Mouse (Mus musculus): ENCODE data around the gene Foxq1. TPM values are rescaled to one million over a fixed set of nuclear protein-coding genes. Genes with fewer than 3 reads are reported as not detected.

Foxq1 gene
- polyA plus RNA-seq, 2 experiments, result 2.5 to 2.9 TPM

- no peak for ATAC-seq (ENCODE audit: low FRiP score, low read depth)
- Histone ChIP-seq H3K9me3 (ENCODE audit: control insufficient read depth, low read length) (no peaks in the 10 kb centered on the region), H3K4me2 (replicated peaks; ENCODE audit: low read depth, low read length, severe bottlenecking) (no peak overlapping the region), H3K27me3 (ENCODE audit: control insufficient read depth, insufficient read depth, low read length) (no peaks in the 10 kb centered on the region), H3K4me3 (replicated peaks; ENCODE audit: low read length) (no peak overlapping the region), H3K9ac (ENCODE audit: low read depth, low read length, severe bottlenecking) (no peak overlapping the region), H3K4me1 (ENCODE audit: control insufficient read depth, insufficient read depth, low read length) (no peaks in the 10 kb centered on the region), H3K36me3 (ENCODE audit: control insufficient read depth, insufficient read depth, low read length) (no peaks in the 10 kb centered on the region), H3K27ac (replicated peaks; ENCODE audit: low read depth, low read length) (no peak overlapping the region)
- 86% methylated on average over 4 of the region's 4 CpGs for WGBS
- DNase-seq (ENCODE audit: low spot score), result no peak
- TF ChIP-seq POLR2A (IDR thresholded peaks at IDR 0.05; ENCODE audit: borderline replicate concordance, extremely low read depth, insufficient read depth, insufficient read length), result no peak
Observed at GRCm38 (mm10) chr13:31524976-31525375, 31.0 kb upstream of the Foxq1 start.

- no peak for DNase-seq (ENCODE audit: low spot score)
Observed at GRCm38 (mm10) chr13:31531186-31531585, 24.7 kb upstream of the Foxq1 start.

GRCm38 (mm10) chr13:31531651-31532061 lies 24.3 kb upstream of the Foxq1 start:
- 50% methylated on average over 8 of the region's 8 CpGs for WGBS
- ATAC-seq (ENCODE audit: low FRiP score, low read depth), result no peak

More at GRCm38 (mm10) chr13:31531186-31531585, 24.7 kb upstream of the Foxq1 start:
- no peak overlapping the region for H3K9ac ChIP-seq (ENCODE audit: low read depth, low read length, severe bottlenecking)
- no peaks in the 10 kb centered on the region for H3K4me1 ChIP-seq (ENCODE audit: control insufficient read depth, insufficient read depth, low read length)
- no peak overlapping the region for H3K27ac ChIP-seq (replicated peaks; ENCODE audit: low read depth, low read length)
- H3K27me3 ChIP-seq (ENCODE audit: control insufficient read depth, insufficient read depth, low read length), result no peaks in the 10 kb centered on the region
- H3K36me3 ChIP-seq (ENCODE audit: control insufficient read depth, insufficient read depth, low read length), result no peaks in the 10 kb centered on the region
- H3K9me3 ChIP-seq (ENCODE audit: control insufficient read depth, low read length), result no peaks in the 10 kb centered on the region
- no peak for ATAC-seq (ENCODE audit: low FRiP score, low read depth)
- no peak overlapping the region for H3K4me3 ChIP-seq (replicated peaks; ENCODE audit: low read length)
- 87% methylated on average over 5 of the region's 5 CpGs for WGBS
- no peak overlapping the region for H3K4me2 ChIP-seq (replicated peaks; ENCODE audit: low read depth, low read length, severe bottlenecking)
- no peak for TF ChIP-seq POLR2A (IDR thresholded peaks at IDR 0.05; ENCODE audit: borderline replicate concordance, extremely low read depth, insufficient read depth, insufficient read length)

GRCm38 (mm10) chr13:31534726-31535125 lies 21.2 kb upstream of the Foxq1 start:
- Histone ChIP-seq H3K9ac (ENCODE audit: low read depth, low read length, severe bottlenecking) (no peak overlapping the region), H3K27ac (replicated peaks; ENCODE audit: low read depth, low read length) (no peak overlapping the region), H3K4me2 (replicated peaks; ENCODE audit: low read depth, low read length, severe bottlenecking) (no peak overlapping the region), H3K36me3 (ENCODE audit: control insufficient read depth, insufficient read depth, low read length) (no peaks in the 10 kb centered on the region), H3K27me3 (ENCODE audit: control insufficient read depth, insufficient read depth, low read length) (no peaks in the 10 kb centered on the region), H3K9me3 (ENCODE audit: control insufficient read depth, low read length) (no peaks in the 10 kb centered on the region), H3K4me1 (ENCODE audit: control insufficient read depth, insufficient read depth, low read length) (no peaks in the 10 kb centered on the region), H3K4me3 (replicated peaks; ENCODE audit: low read length) (no peak overlapping the region)
- DNase-seq (ENCODE audit: low spot score), result no peak
- TF ChIP-seq POLR2A (IDR thresholded peaks at IDR 0.05; ENCODE audit: borderline replicate concordance, extremely low read depth, insufficient read depth, insufficient read length), result no peak
- no peak for ATAC-seq (ENCODE audit: low FRiP score, low read depth)
- 88% methylated on average over 4 of the region's 4 CpGs for WGBS

More at GRCm38 (mm10) chr13:31531651-31532061, 24.3 kb upstream of the Foxq1 start:
- no peak overlapping the region for H3K4me3 ChIP-seq (replicated peaks; ENCODE audit: low read length)
- H3K9me3 ChIP-seq (ENCODE audit: control insufficient read depth, low read length), result no peaks in the 10 kb centered on the region
- no peak for TF ChIP-seq POLR2A (IDR thresholded peaks at IDR 0.05; ENCODE audit: borderline replicate concordance, extremely low read depth, insufficient read depth, insufficient read length)
- no peak overlapping the region for H3K9ac ChIP-seq (ENCODE audit: low read depth, low read length, severe bottlenecking)
- H3K27ac ChIP-seq (replicated peaks; ENCODE audit: low read depth, low read length), result no peak overlapping the region
- H3K4me1 ChIP-seq (ENCODE audit: control insufficient read depth, insufficient read depth, low read length), result no peaks in the 10 kb centered on the region
- no peak overlapping the region for H3K4me2 ChIP-seq (replicated peaks; ENCODE audit: low read depth, low read length, severe bottlenecking)
- no peaks in the 10 kb centered on the region for H3K36me3 ChIP-seq (ENCODE audit: control insufficient read depth, insufficient read depth, low read length)
- no peak for DNase-seq (ENCODE audit: low spot score)
- no peaks in the 10 kb centered on the region for H3K27me3 ChIP-seq (ENCODE audit: control insufficient read depth, insufficient read depth, low read length)

- 89% methylated on average over 5 of the region's 5 CpGs for WGBS
Observed at GRCm38 (mm10) chr13:31543021-31543420, 12.9 kb upstream of the Foxq1 start.

GRCm38 (mm10) chr13:31546784-31547183 lies 9.2 kb upstream of the Foxq1 start:
- H3K4me1 ChIP-seq (ENCODE audit: control insufficient read depth, insufficient read depth, low read length), result no peaks in the 10 kb centered on the region
- no peaks in the 10 kb centered on the region for H3K27me3 ChIP-seq (ENCODE audit: control insufficient read depth, insufficient read depth, low read length)
- no peaks in the 10 kb centered on the region for H3K9me3 ChIP-seq (ENCODE audit: control insufficient read depth, low read length)
- 72% methylated on average over 2 of the region's 2 CpGs for WGBS
- no peak overlapping the region for H3K4me3 ChIP-seq (replicated peaks; ENCODE audit: low read length)
- no peak for ATAC-seq (ENCODE audit: low FRiP score, low read depth)
- no peak overlapping the region for H3K9ac ChIP-seq (ENCODE audit: low read depth, low read length, severe bottlenecking)
- TF ChIP-seq POLR2A (IDR thresholded peaks at IDR 0.05; ENCODE audit: borderline replicate concordance, extremely low read depth, insufficient read depth, insufficient read length), result no peak
- H3K36me3 ChIP-seq (ENCODE audit: control insufficient read depth, insufficient read depth, low read length), result no peaks in the 10 kb centered on the region
- H3K4me2 ChIP-seq (replicated peaks; ENCODE audit: low read depth, low read length, severe bottlenecking), result no peak overlapping the region
- no peak for DNase-seq (ENCODE audit: low spot score)
- no peak overlapping the region for H3K27ac ChIP-seq (replicated peaks; ENCODE audit: low read depth, low read length)

More at GRCm38 (mm10) chr13:31543021-31543420, 12.9 kb upstream of the Foxq1 start:
- H3K4me3 ChIP-seq (replicated peaks; ENCODE audit: low read length), result no peak overlapping the region
- no peaks in the 10 kb centered on the region for H3K27me3 ChIP-seq (ENCODE audit: control insufficient read depth, insufficient read depth, low read length)
- no peak overlapping the region for H3K27ac ChIP-seq (replicated peaks; ENCODE audit: low read depth, low read length)
- DNase-seq (ENCODE audit: low spot score) (no peak), ATAC-seq (ENCODE audit: low FRiP score, low read depth) (no peak)
- no peaks in the 10 kb centered on the region for H3K4me1 ChIP-seq (ENCODE audit: control insufficient read depth, insufficient read depth, low read length)
- no peak for TF ChIP-seq POLR2A (IDR thresholded peaks at IDR 0.05; ENCODE audit: borderline replicate concordance, extremely low read depth, insufficient read depth, insufficient read length)
- no peaks in the 10 kb centered on the region for H3K36me3 ChIP-seq (ENCODE audit: control insufficient read depth, insufficient read depth, low read length)
- no peak overlapping the region for H3K9ac ChIP-seq (ENCODE audit: low read depth, low read length, severe bottlenecking)
- H3K4me2 ChIP-seq (replicated peaks; ENCODE audit: low read depth, low read length, severe bottlenecking), result no peak overlapping the region
- H3K9me3 ChIP-seq (ENCODE audit: control insufficient read depth, low read length), result no peaks in the 10 kb centered on the region

All from limb, embryonic 14.5 days (tissue).